Mouse (Mus musculus) kidney, adult 8-10 months (tissue): Measurements from ENCODE around the gene H1f0.

Source experiments
- DNase-seq, 2 experiments: peaks; one replicate each; pipeline ENCODE4 v3.0.0; 2022

H1f0 gene

GRCm38 (mm10) chr15:79040501-79041416 lies 12.5 kb downstream of the H1f0 start:
- DNase-seq: peak in 1 of 2 experiments; percentile 61

GRCm38 (mm10) chr15:79041585-79041984 lies 13.3 kb downstream of the H1f0 start, which contains the start of gene Galr3:
TSS of gene Galr3 (plus strand) at chr15:79041885.
- DNase-seq: no peak

- DNase-seq: no peak
Observed at GRCm38 (mm10) chr15:79042721-79043491, 14.7 kb downstream of the H1f0 start.

GRCm38 (mm10) chr15:79044837-79045236 lies 16.6 kb downstream of the H1f0 start:
- no peak for DNase-seq

GRCm38 (mm10) chr15:79048186-79048585 lies 19.9 kb downstream of the H1f0 start:
- DNase-seq: no peak

GRCm38 (mm10) chr15:79050160-79050845 lies 22.1 kb downstream of the H1f0 start:
- no peak for DNase-seq

GRCm38 (mm10) chr15:79050964-79051363 lies 22.7 kb downstream of the H1f0 start:
- DNase-seq: no peak

GRCm38 (mm10) chr15:79051461-79052360 lies 23.5 kb downstream of the H1f0 start:
- peak; percentile 87 to 90 for DNase-seq

- DNase-seq: no peak
Observed at GRCm38 (mm10) chr15:79052366-79052765, 24.1 kb downstream of the H1f0 start.

- DNase-seq: no peak
Observed at GRCm38 (mm10) chr15:79056601-79057000, 28.4 kb downstream of the H1f0 start.

GRCm38 (mm10) chr15:79057850-79058249 lies 29.6 kb downstream of the H1f0 start:
- no peak for DNase-seq

GRCm38 (mm10) chr15:79060887-79061565 lies 32.8 kb downstream of the H1f0 start:
- no peak for DNase-seq

GRCm38 (mm10) chr15:79062376-79063159 lies 34.3 kb downstream of the H1f0 start, which contains the start of gene Ankrd54:
TSS of gene Ankrd54 (minus strand) at chr15:79062893.
- DNase-seq: peak; percentile 98 to 100

- DNase-seq: peak in 1 of 2 experiments; percentile 58
Observed at GRCm38 (mm10) chr15:79063160-79063740, 35.0 kb downstream of the H1f0 start.

GRCm38 (mm10) chr15:79065086-79065770 lies 37.0 kb downstream of the H1f0 start:
- no peak for DNase-seq

GRCm38 (mm10) chr15:79066276-79066675 lies 38.0 kb downstream of the H1f0 start:
- peak in 1 of 2 experiments; percentile 33 for DNase-seq

GRCm38 (mm10) chr15:79067631-79068030 lies 39.4 kb downstream of the H1f0 start:
- no peak for DNase-seq

GRCm38 (mm10) chr15:79068416-79068815 lies 40.2 kb downstream of the H1f0 start:
- no peak for DNase-seq
